Mouse (Mus musculus) C2C12 (cell line): ENCODE measurements around the gene Nlgn1. TPM values are rescaled to one million over a fixed set of nuclear protein-coding genes. Genes with fewer than 3 reads are reported as not detected.

ENCODE experiments used
- H3K27me3 ChIP-seq: one replicate; pipeline ENCODE4 v1.6.1; 2011; ENCODE audit not compliant: control insufficient read depth, insufficient read depth, insufficient read length
- H3K36me3 ChIP-seq: one replicate; pipeline ENCODE4 v1.6.1; 2011; ENCODE audit not compliant: control insufficient read depth, insufficient read depth
- H3K4me3 ChIP-seq: one replicate; pipeline ENCODE4 v1.5.1; 2011; ENCODE audit warnings: mild to moderate bottlenecking, control low read depth; ENCODE audit not compliant: poor library complexity, insufficient read depth, severe bottlenecking
- H3K79me2 ChIP-seq: one replicate; pipeline ENCODE4 v1.6.1; 2011; ENCODE audit not compliant: control insufficient read depth, insufficient read depth
- H3K79me3 ChIP-seq: one replicate; pipeline ENCODE4 v1.6.1; 2011; ENCODE audit warnings: low read depth, control low read depth
- H3ac ChIP-seq: one replicate; pipeline ENCODE3; 2011; ENCODE audit warnings: low read depth; ENCODE audit not compliant: control insufficient read depth, insufficient read length
- CEBPB ChIP-seq: IDR thresholded peaks from one replicate; pipeline ENCODE4 v1.6.1; 2011; ENCODE audit warnings: low read depth, mild to moderate bottlenecking, control low read depth, moderate library complexity
- CTCF ChIP-seq: IDR thresholded peaks from one replicate; pipeline ENCODE4 v1.5.1; 2011; ENCODE audit not compliant: control insufficient read depth, insufficient read depth, insufficient read length
- FOSL1 ChIP-seq: IDR thresholded peaks from one replicate; pipeline ENCODE4 v1.8.0; 2011; ENCODE audit warnings: mild to moderate bottlenecking, low read length; ENCODE audit not compliant: poor library complexity, insufficient read depth, severe bottlenecking
- MAX ChIP-seq: IDR thresholded peaks from one replicate; pipeline ENCODE4 v1.6.1; 2011; ENCODE audit warnings: mild to moderate bottlenecking, control low read depth
- MYOD1 ChIP-seq: IDR thresholded peaks from one replicate; pipeline ENCODE4 v1.6.1; 2011; ENCODE audit warnings: low read depth; ENCODE audit not compliant: control insufficient read depth, insufficient read length
- MYOG ChIP-seq: IDR thresholded peaks from one replicate; pipeline ENCODE4 v1.6.1; 2011; ENCODE audit not compliant: control insufficient read depth, insufficient read length; ENCODE audit errors: extremely low read depth
- USF1 ChIP-seq: IDR thresholded peaks from one replicate; pipeline ENCODE4 v1.6.1; 2011; ENCODE audit warnings: low read depth, mild to moderate bottlenecking, control low read depth, moderate library complexity
- polyA plus RNA-seq: library from polyadenylated mRNA; unstranded; fragments of >200 nt; fragmentation: generic; extraction: Trizol; gene quantifications from one replicate; pipeline ENCODE4 v1.2.1, GENCODE M21; 2012; ENCODE audit warnings: missing spikeins

The Nlgn1 gene
- polyA plus RNA-seq, 1 experiment: not detected

DNA sequence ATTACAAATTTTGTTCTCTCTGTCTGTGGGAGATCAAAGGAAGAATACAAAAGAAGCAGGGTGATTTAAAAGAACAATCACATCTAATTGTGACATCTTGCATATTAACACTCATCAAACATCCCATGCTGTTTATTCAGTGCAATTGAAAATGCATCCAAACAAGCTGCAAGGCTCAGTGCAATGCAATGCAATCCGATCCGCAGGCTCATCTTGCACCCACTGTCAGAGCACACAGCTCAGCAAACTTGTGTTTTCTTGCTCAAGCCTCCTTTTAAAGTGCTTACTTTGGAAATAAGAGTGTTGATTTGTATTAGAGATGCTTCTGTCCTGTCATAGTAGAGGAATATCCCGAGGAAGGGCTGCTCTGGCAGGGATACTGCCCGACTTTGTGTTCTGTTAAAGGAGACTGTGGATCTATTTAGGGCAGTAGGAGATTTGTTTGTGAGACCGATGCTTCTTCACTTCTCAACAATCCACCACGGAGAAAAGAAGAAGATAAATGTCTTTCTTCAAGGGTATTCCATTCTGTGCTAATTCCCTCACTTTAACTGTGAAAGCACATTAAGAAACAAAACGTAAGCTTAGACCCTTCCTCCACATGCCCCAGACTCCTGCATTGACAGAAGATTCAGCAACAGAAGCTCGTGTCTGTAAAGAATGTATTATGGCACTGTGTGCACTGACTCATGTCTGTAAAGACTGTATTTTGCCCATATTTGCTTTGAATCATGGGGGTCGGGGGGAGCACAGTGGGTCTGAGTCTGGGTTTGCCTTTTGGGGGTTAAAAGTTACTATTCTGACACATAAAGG, 197.2 kb downstream of the Nlgn1 start:
- Histone ChIP-seq H3K36me3 (no peaks in the 10 kb centered on the region), H3K79me2 (no peaks in the 10 kb centered on the region), H3K79me3 (no peaks in the 10 kb centered on the region), H3ac (no peak overlapping the region), H3K27me3 (no peaks in the 10 kb centered on the region), H3K4me3 (no peak overlapping the region)
- TF ChIP-seq CEBPB: no peak
- no peak for TF ChIP-seq MYOG
- TF ChIP-seq MAX: no peak
- no peak for TF ChIP-seq MYOD1
- no peak for TF ChIP-seq USF1
- TF ChIP-seq FOSL1: no peak
- no peak for TF ChIP-seq CTCF

DNA sequence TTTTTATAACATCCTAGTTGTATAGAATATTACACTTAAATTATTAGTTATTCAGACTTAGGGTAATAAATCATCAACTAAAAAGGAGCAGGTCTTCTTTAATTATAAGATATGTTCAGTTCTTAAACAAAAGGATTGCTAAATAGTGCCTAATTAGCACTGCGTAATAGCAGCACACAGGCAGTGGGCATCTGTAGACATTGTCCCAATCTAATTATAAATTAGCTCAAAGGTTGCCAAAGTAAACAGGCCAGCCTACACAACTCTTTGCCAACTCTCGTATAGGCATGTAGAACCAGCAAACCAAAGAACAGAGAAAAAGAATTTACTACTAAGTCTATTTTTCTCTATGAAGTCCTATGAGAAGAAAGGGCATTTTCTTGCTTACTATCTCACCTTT, 201.3 kb downstream of the Nlgn1 start:
- Histone ChIP-seq H3K4me3 (no peak overlapping the region), H3K79me2 (no peaks in the 10 kb centered on the region), H3K79me3 (no peaks in the 10 kb centered on the region), H3ac (no peak overlapping the region), H3K36me3 (no peaks in the 10 kb centered on the region), H3K27me3 (no peaks in the 10 kb centered on the region)
- TF ChIP-seq CTCF: no peak
- TF ChIP-seq MYOG: no peak
- TF ChIP-seq FOSL1: no peak
- TF ChIP-seq MYOD1: no peak
- TF ChIP-seq USF1: no peak
- TF ChIP-seq MAX: no peak
- TF ChIP-seq CEBPB: no peak

DNA sequence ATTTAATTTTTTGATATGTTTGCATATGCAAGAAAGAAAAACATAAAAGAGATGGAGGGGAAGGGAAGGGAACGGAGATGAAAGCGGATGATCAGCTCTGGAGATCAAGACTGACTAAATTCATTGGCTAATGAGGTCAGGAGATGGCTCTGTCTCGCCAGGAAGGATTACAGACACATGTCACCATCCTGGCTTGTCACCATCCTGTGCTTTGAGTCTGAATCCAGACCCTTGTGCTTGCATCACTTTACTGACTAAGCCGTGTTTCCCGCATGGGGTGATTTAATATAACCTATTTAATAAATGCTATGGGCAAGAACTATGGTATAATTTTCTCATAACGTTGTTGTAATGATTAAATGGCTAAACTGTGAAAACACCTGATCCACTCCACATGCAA, 202.8 kb downstream of the Nlgn1 start:
- H3K4me3 ChIP-seq: no peak overlapping the region
- no peaks in the 10 kb centered on the region for H3K27me3 ChIP-seq
- no peak overlapping the region for H3ac ChIP-seq
- no peaks in the 10 kb centered on the region for H3K79me2 ChIP-seq
- H3K36me3 ChIP-seq: no peaks in the 10 kb centered on the region
- TF ChIP-seq MAX: no peak
- no peak for TF ChIP-seq MYOG
- H3K79me3 ChIP-seq: no peaks in the 10 kb centered on the region

DNA sequence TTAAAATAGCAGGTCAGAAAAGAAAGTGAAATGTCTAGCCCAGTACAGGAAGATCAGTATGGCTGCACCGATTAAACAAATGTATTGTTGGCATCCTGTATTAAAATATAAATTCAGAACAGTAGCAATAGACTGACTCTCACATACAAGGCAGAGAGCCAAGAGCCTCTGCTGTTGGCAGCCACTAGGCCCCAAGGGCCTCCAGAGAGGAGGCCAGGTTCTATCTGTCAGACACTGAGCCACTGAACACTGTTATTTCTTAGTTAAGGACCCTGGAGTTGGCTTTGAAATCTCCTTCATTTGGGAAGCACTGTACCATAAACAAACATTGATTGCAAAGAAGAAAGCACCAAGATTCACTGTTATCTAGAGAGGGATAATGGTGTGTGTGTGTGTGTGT, 215.2 kb downstream of the Nlgn1 start:
- TF ChIP-seq USF1 (no peak), CEBPB (no peak)
- Histone ChIP-seq H3K4me3 (no peak overlapping the region), H3K79me3 (no peaks in the 10 kb centered on the region), H3K79me2 (no peaks in the 10 kb centered on the region), H3ac (no peak overlapping the region), H3K27me3 (no peaks in the 10 kb centered on the region), H3K36me3 (no peaks in the 10 kb centered on the region)

DNA sequence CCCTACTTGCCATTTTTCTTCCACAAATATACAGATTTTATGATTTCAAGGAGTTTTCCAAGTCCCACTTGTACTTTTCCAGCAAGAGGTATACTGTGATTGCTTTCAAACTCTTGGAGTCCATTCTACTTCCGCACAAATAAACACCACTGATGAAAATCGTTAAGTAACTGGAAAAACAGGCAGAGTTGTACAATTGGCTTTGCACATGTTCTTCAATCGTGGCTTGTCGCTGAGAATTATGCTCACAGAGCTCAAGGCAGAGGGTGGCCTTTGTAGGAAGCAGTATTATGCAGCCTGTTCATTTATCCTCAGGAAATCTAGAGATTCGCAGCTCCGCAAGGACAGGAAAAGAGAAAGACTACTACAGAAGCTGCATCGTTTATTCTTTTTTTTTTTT, 225.9 kb downstream of the Nlgn1 start:
- Histone ChIP-seq H3K27me3 (no peaks in the 10 kb centered on the region), H3K4me3 (no peak overlapping the region), H3K79me3 (no peaks in the 10 kb centered on the region), H3K79me2 (no peaks in the 10 kb centered on the region), H3ac (no peak overlapping the region), H3K36me3 (no peaks in the 10 kb centered on the region)
- TF ChIP-seq FOSL1 (no peak), USF1 (no peak), MYOG (no peak), CEBPB (no peak), MAX (no peak), MYOD1 (no peak), CTCF (no peak)

DNA sequence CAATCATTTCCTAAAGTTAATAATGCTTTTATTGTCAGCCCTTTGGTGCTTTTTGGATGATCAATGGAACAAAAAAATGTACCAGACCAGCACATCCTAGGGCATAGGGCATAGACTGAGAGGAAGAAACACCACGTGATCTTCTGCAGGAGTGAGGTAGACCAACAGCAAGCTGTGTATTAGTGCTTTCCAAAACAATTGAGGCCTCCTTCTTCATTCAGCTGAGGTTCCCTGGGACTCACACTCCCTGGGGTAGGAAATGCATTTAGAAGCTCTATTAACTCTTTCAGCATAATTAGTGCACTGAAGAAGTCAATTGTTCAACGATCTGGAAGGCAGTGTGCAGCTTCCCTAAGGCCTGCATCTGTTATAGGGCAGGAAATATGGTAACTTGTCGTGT, 226.7 kb downstream of the Nlgn1 start:
- Histone ChIP-seq H3K79me3 (no peaks in the 10 kb centered on the region), H3K4me3 (no peak overlapping the region), H3K36me3 (no peaks in the 10 kb centered on the region), H3K79me2 (no peaks in the 10 kb centered on the region), H3ac (no peak overlapping the region), H3K27me3 (no peaks in the 10 kb centered on the region)
- TF ChIP-seq MYOD1 (no peak), USF1 (no peak), CTCF (no peak), MAX (no peak), MYOG (no peak), FOSL1 (no peak), CEBPB (no peak)
